Mouse (Mus musculus) urinary bladder, adult 18-20 months (tissue): ENCODE data around the gene Spock1.

Source experiments
- DNase-seq, 2 experiments: peaks; one replicate each; pipeline ENCODE4 v3.0.0; 2022; ENCODE audit warnings: low spot score in 2 of 2, mixed read lengths in 2 of 2

Gene Spock1

GRCm38 (mm10) chr13:57732251-57732650, 175.9 kb downstream of the Spock1 start:
- DNase-seq, result no peak

GRCm38 (mm10) chr13:57727716-57728115, 180.4 kb downstream of the Spock1 start:
- DNase-seq, result no peak

GRCm38 (mm10) chr13:57726654-57727053, 181.5 kb downstream of the Spock1 start:
- no peak for DNase-seq

GRCm38 (mm10) chr13:57722329-57722936, 185.7 kb downstream of the Spock1 start:
- no peak for DNase-seq

- no peak for DNase-seq
Observed at GRCm38 (mm10) chr13:57721524-57722279, 186.4 kb downstream of the Spock1 start.

GRCm38 (mm10) chr13:57718087-57718486, 190.0 kb downstream of the Spock1 start:
- DNase-seq, result no peak

- DNase-seq, result no peak
Observed at GRCm38 (mm10) chr13:57712910-57713309, 195.2 kb downstream of the Spock1 start.

GRCm38 (mm10) chr13:57708425-57708824, 199.7 kb downstream of the Spock1 start:
- no peak for DNase-seq

GRCm38 (mm10) chr13:57702966-57703365, 205.2 kb downstream of the Spock1 start:
- DNase-seq, result no peak

GRCm38 (mm10) chr13:57696685-57697084, 211.4 kb downstream of the Spock1 start:
- DNase-seq, result no peak

- no peak for DNase-seq
Observed at GRCm38 (mm10) chr13:57688926-57689325, 219.2 kb downstream of the Spock1 start.

- no peak for DNase-seq
Observed at GRCm38 (mm10) chr13:57686437-57686836, 221.7 kb downstream of the Spock1 start.

GRCm38 (mm10) chr13:57685201-57685600, 222.9 kb downstream of the Spock1 start:
- DNase-seq, result no peak

- no peak for DNase-seq
Observed at GRCm38 (mm10) chr13:57679591-57679990, 228.5 kb downstream of the Spock1 start.

- no peak for DNase-seq
Observed at GRCm38 (mm10) chr13:57676820-57677219, 231.3 kb downstream of the Spock1 start.

GRCm38 (mm10) chr13:57673399-57673798, 234.7 kb downstream of the Spock1 start:
- no peak for DNase-seq

GRCm38 (mm10) chr13:57672762-57673161, 235.4 kb downstream of the Spock1 start:
- no peak for DNase-seq

GRCm38 (mm10) chr13:57671919-57672318, 236.2 kb downstream of the Spock1 start:
- no peak for DNase-seq

GRCm38 (mm10) chr13:57671322-57671721, 236.8 kb downstream of the Spock1 start:
- DNase-seq, result no peak

GRCm38 (mm10) chr13:57667621-57668020, 240.5 kb downstream of the Spock1 start:
- DNase-seq, result no peak

- DNase-seq, result no peak
Observed at GRCm38 (mm10) chr13:57666173-57666842, 241.8 kb downstream of the Spock1 start.

- no peak for DNase-seq
Observed at GRCm38 (mm10) chr13:57662554-57662953, 245.6 kb downstream of the Spock1 start.

- no peak for DNase-seq
Observed at GRCm38 (mm10) chr13:57660523-57660922, 247.6 kb downstream of the Spock1 start.
